8 mouse cellular contexts compared by ENCODE assay signal in genomic region chr7:139397521-139397920, GRCm38 (mm10). TPM values are rescaled to one million over a fixed set of nuclear protein-coding genes. Genes with fewer than 3 reads are reported as not detected.
A peak's percentile ranks its signal among the peaks of the same experiment; 100 is the strongest.
DNase-seq lines count a peak whose midpoint lies in the region; ATAC-seq and TF ChIP-seq lines count a peak whose summit lies in the region.

No protein-coding gene starts in this region.

- no peak for DNase-seq in intestine, embryonic 14.5 days (ENCODE audit: low spot score)
- no peak for DNase-seq in CH12.LX (ENCODE audit: extremely low read depth)
- peak; percentile 83 to 86 for DNase-seq in cerebellum, postnatal 10 days
- DNase-seq in layer of hippocampus, adult 9-11 months, result peak; percentile 73
- DNase-seq in right cerebral cortex, postnatal 10 days (ENCODE audit: low spot score in 2 of 2), result peak; percentile 63 to 70
- DNase-seq in urinary bladder, adult 18-20 months (ENCODE audit: low spot score in 2 of 2), result no peak

- in situ Hi-C loops in CH12.LX (cut with MboI; ENCODE audit: low pct_ligation_motif_present, low pct_unique_long_range_greater_than_20kb, low sequenced_read_pairs), result no loop called here

- no peak overlapping the region for H3K4me2 ChIP-seq in intestine, embryonic 14.5 days (ENCODE audit: low read length)
- H3K4me2 ChIP-seq in intestine, postnatal 0 days (replicated peaks; ENCODE audit: low read depth), result no peak overlapping the region
- no peak overlapping the region for H3K4me2 ChIP-seq in CH12.LX (ENCODE audit: insufficient read depth, low read depth, poor library complexity, severe bottlenecking)
- no peak overlapping the region for H3K4me2 ChIP-seq in heart, embryonic 15.5 days

- no peak for TF ChIP-seq RAD21 in CH12.LX (IDR thresholded peaks at IDR 0.05; ENCODE audit: low read depth, low read length)

- no peaks in the 10 kb centered on the region for H3K9me3 ChIP-seq in intestine, embryonic 14.5 days (ENCODE audit: control insufficient read depth, low read length)
- no peaks in the 10 kb centered on the region for H3K9me3 ChIP-seq in intestine, postnatal 0 days (ENCODE audit: control insufficient read depth)
- H3K9me3 ChIP-seq in CH12.LX (replicated peaks; ENCODE audit: low read length), result no peaks in the 10 kb centered on the region
- no peaks in the 10 kb centered on the region for H3K9me3 ChIP-seq in heart, embryonic 15.5 days (replicated peaks)

- TF ChIP-seq CTCF in intestine, postnatal 0 days (IDR thresholded peaks at IDR 0.05; ENCODE audit: low read depth), result no peak
- TF ChIP-seq CTCF in CH12.LX (conservative IDR thresholded peaks at IDR 0.05 in 1 of 2, IDR thresholded peaks at IDR 0.05 in 1 of 2; ENCODE audit: low read depth in 2 of 2, low read length in 2 of 2), result no peak

- TF ChIP-seq EP300 in CH12.LX (IDR thresholded peaks at IDR 0.05; ENCODE audit: low read length), result no peak

- no peaks in the 10 kb centered on the region for H3K79me2 ChIP-seq in CH12.LX (replicated peaks; ENCODE audit: control insufficient read depth, extremely low read depth, insufficient read depth, poor library complexity, severe bottlenecking)

- H3K4me3 ChIP-seq in intestine, embryonic 14.5 days (ENCODE audit: low read depth, low read length), result no peak overlapping the region
- H3K4me3 ChIP-seq in intestine, postnatal 0 days (ENCODE audit: low read depth, low read length), result no peak overlapping the region
- no peak overlapping the region for H3K4me3 ChIP-seq in CH12.LX (replicated peaks in 1 of 3; ENCODE audit: low read depth in 2 of 3, low read length in 2 of 3, poor library complexity in 1 of 3)
- no peak overlapping the region for H3K4me3 ChIP-seq in heart, embryonic 15.5 days

- H3K27ac ChIP-seq in intestine, embryonic 14.5 days (ENCODE audit: low read depth), result no peak overlapping the region
- H3K27ac ChIP-seq in intestine, postnatal 0 days (ENCODE audit: low read depth, low read length), result no peak overlapping the region
- no peak overlapping the region for H3K27ac ChIP-seq in CH12.LX (ENCODE audit: insufficient read depth, low read depth)
- peak overlapping the region; percentile 17; the same call in 1 of the 2 replicates for H3K27ac ChIP-seq in heart, embryonic 15.5 days

- no peaks in the 10 kb centered on the region for H3K27me3 ChIP-seq in intestine, embryonic 14.5 days (replicated peaks; ENCODE audit: control insufficient read depth, insufficient read depth, low read length)
- no peaks in the 10 kb centered on the region for H3K27me3 ChIP-seq in intestine, postnatal 0 days (replicated peaks; ENCODE audit: control insufficient read depth, insufficient read depth, low read length)
- no peaks in the 10 kb centered on the region for H3K27me3 ChIP-seq in CH12.LX (replicated peaks)
- no peaks in the 10 kb centered on the region for H3K27me3 ChIP-seq in heart, embryonic 15.5 days

- TF ChIP-seq POLR2A in CH12.LX (IDR thresholded peaks at IDR 0.05; ENCODE audit: low read depth, low read length), result no peak

- dilution Hi-C loops in CH12.LX (cut with MboI; ENCODE audit: extremely low pct_ligation_motif_present, extremely low pct_unique_long_range_greater_than_20kb, low sequenced_read_pairs), result no loop called here

- H3K36me3 ChIP-seq in intestine, embryonic 14.5 days (ENCODE audit: control insufficient read depth, insufficient read depth, low read length), result no peaks in the 10 kb centered on the region
- no peaks in the 10 kb centered on the region for H3K36me3 ChIP-seq in intestine, postnatal 0 days (ENCODE audit: control insufficient read depth, insufficient read depth)
- H3K36me3 ChIP-seq in CH12.LX (replicated peaks in 1 of 2; ENCODE audit: control insufficient read depth in 1 of 2, insufficient read depth in 1 of 2, low read length in 1 of 2), result no peaks in the 10 kb centered on the region
- H3K36me3 ChIP-seq in heart, embryonic 15.5 days, result no peaks in the 10 kb centered on the region

- ATAC-seq in intestine, embryonic 14.5 days (replicated peaks; ENCODE audit: low FRiP score, low TSS enrichment, low read depth), result 0 out of 2 replicates have a peak, but pooled peaks have one; percentile 25
- no peak for ATAC-seq in intestine, postnatal 0 days
- ATAC-seq in heart, embryonic 15.5 days (replicated peaks; ENCODE audit: insufficient number of reproducible peaks, insufficient read depth, low FRiP score, low read depth), result peak; percentile 54

- WGBS in intestine, embryonic 14.5 days, result 41% methylated on average over 8 of the region's 8 CpGs
- WGBS in intestine, postnatal 0 days, result 45% methylated on average over 8 of the region's 8 CpGs
- 31% methylated on average over 8 of the region's 8 CpGs for WGBS in heart, embryonic 15.5 days

- H3K4me1 ChIP-seq in intestine, embryonic 14.5 days (replicated peaks; ENCODE audit: control insufficient read depth, insufficient read depth, low read length), result peaks cover 39% of the 10 kb centered on the region
- H3K4me1 ChIP-seq in intestine, postnatal 0 days (replicated peaks; ENCODE audit: control insufficient read depth, insufficient read depth, low read length), result peaks cover 36% of the 10 kb centered on the region
- H3K4me1 ChIP-seq in CH12.LX (ENCODE audit: control insufficient read depth in 1 of 2, insufficient read depth in 2 of 2), result peaks cover 41 to 85% of the 10 kb centered on the region in 2 experiments
- peaks cover 78% of the 10 kb centered on the region for H3K4me1 ChIP-seq in heart, embryonic 15.5 days (replicated peaks)

- no peak overlapping the region for H3K9ac ChIP-seq in intestine, embryonic 14.5 days (ENCODE audit: low read length)
- H3K9ac ChIP-seq in intestine, postnatal 0 days (ENCODE audit: low read depth, low read length), result no peak overlapping the region
- no peak overlapping the region for H3K9ac ChIP-seq in CH12.LX (ENCODE audit: insufficient read depth, low read depth)
- H3K9ac ChIP-seq in heart, embryonic 15.5 days, result no peak overlapping the region

TF ChIP-seq in CH12.LX, 34 proteins besides CTCF, POLR2A, EP300 and RAD21:
- peak; percentile 48; the same call in 1 of the 2 replicates for TF ChIP-seq TCF12 (IDR thresholded peaks at IDR 0.05; ENCODE audit: low read depth, low read length)
- no peak for TF ChIP-seq NELFE (IDR thresholded peaks at IDR 0.05; ENCODE audit: low read depth, low read length)
- TF ChIP-seq CHD1 (IDR thresholded peaks at IDR 0.05; ENCODE audit: low read depth, low read length), result no peak
- no peak for TF ChIP-seq NRF1 (IDR thresholded peaks at IDR 0.05; ENCODE audit: low read depth, low read length)
- no peak for TF ChIP-seq MAX (IDR thresholded peaks at IDR 0.05; ENCODE audit: low read length)
TF ChIP-seq in CH12.LX: peak in this region for 1.

RNA-seq across cellular contexts. Expression of gene Inpp5a, which starts 8.6 kb away (rescaled TPM):
- polyA plus RNA-seq in intestine, embryonic 14.5 days (2014; fragmentation: Nextera tagmentation; extraction: Ambion mirVana), result 44.2 and 49.8 TPM in 2 replicates
- polyA plus RNA-seq in intestine, postnatal 0 days (2015; fragmentation: Nextera tagmentation; extraction: Ambion mirVana), result 29.1 and 32.9 TPM in 2 replicates
- 2.7 and 3.0 TPM in 2 replicates for total RNA-seq in CH12.LX (2012; rRNA removed)
- 1.7 and 1.8 TPM in 2 replicates for total RNA-seq in CH12.LX (2014; rRNA removed)
- 5.4 and 6.9 TPM in 2 replicates for polyA plus RNA-seq in CH12.LX (2012; ENCODE audit: insufficient read length, low read depth)
- 53.4 and 58.4 TPM in 2 replicates for polyA plus RNA-seq in heart, embryonic 15.5 days (2015; fragmentation: Nextera tagmentation; extraction: Ambion mirVana)

Comparison
In these comparisons a context has a peak if more than half of its experiments do, and no peak if none do; other contexts are left out.
1. DNase-seq: peak in cerebellum, postnatal 10 days (2 of 2), layer of hippocampus, adult 9-11 months (single experiment) and right cerebral cortex, postnatal 10 days (2 of 2); none in intestine, embryonic 14.5 days (single experiment), CH12.LX (single experiment) and urinary bladder, adult 18-20 months (0 of 2).